Mouse (Mus musculus): Measurements from ENCODE around the gene Fpr3. TPM values are rescaled to one million over a fixed set of nuclear protein-coding genes. Genes with fewer than 3 reads are reported as not detected.
"Not testable (repeated sequence)": the region's sequence is repeated elsewhere in the genome, so short reads cannot be mapped to it uniquely, and the experiment has no call there.

Gene Fpr3
- polyA plus RNA-seq, 1 experiment from 2014 or later = not detected

DNA sequence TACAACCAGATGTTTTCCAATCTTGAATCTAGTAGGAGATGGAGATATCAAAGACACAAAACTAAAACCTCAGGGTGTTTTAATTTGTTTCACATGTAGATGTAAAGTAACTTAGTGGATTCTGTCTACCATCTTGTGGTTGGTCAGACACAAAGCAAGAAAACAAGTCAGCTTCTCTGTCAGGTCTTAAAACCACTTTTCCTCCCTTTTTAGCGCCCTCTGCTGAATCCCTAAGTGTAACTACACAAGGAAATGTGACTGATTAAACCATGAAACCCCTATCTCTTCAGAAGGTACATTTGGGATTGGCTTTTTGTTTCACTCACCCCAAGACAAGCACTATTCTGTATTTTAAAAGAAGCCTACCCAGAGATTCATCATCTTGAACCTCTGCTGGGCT lies 85.8 kb downstream of the Fpr3 start:
- Histone ChIP-seq H3K36me3 (replicated peaks; ENCODE audit: insufficient read depth, low read length) (no peaks in the 10 kb centered on the region), H3K9ac (replicated peaks) (no peak overlapping the region), H3K9me3 (ENCODE audit: low read length) (no peaks in the 10 kb centered on the region), H3K4me2 (ENCODE audit: low read depth, low read length) (no peak overlapping the region), H3K4me3 (ENCODE audit: low read depth, low read length) (no peak overlapping the region), H3K27ac (ENCODE audit: low read depth) (no peak overlapping the region), H3K4me1 (ENCODE audit: insufficient read depth) (no peaks in the 10 kb centered on the region), H3K27me3 (ENCODE audit: insufficient read depth, low read length) (no peaks in the 10 kb centered on the region)
- 7% methylated on average over 1 of the region's 1 CpGs for WGBS (ENCODE audit: insufficient replicate concordance)
- ATAC-seq = no peak
- no peak for TF ChIP-seq EP300 (IDR thresholded peaks at IDR 0.05; ENCODE audit: low read depth)
- peak; percentile 19 for TF ChIP-seq CTCF (IDR thresholded peaks at IDR 0.05; ENCODE audit: low read depth)
- DNase-seq = no peak

- H3K27ac ChIP-seq (ENCODE audit: low read depth); ATAC-seq; DNase-seq; H3K9me3 ChIP-seq (ENCODE audit: low read length); H3K4me1 ChIP-seq (ENCODE audit: insufficient read depth); H3K9ac ChIP-seq (replicated peaks); H3K36me3 ChIP-seq (replicated peaks; ENCODE audit: insufficient read depth, low read length); H3K27me3 ChIP-seq (ENCODE audit: insufficient read depth, low read length); H3K4me2 ChIP-seq (ENCODE audit: low read depth, low read length); H3K4me3 ChIP-seq (ENCODE audit: low read depth, low read length): not testable (repeated sequence)
- WGBS (ENCODE audit: insufficient replicate concordance) = 68% methylated on average over 2 of the region's 2 CpGs
Measured at GRCm38 (mm10) chr17:17981232-17981631, 93.6 kb downstream of the Fpr3 start.

DNA sequence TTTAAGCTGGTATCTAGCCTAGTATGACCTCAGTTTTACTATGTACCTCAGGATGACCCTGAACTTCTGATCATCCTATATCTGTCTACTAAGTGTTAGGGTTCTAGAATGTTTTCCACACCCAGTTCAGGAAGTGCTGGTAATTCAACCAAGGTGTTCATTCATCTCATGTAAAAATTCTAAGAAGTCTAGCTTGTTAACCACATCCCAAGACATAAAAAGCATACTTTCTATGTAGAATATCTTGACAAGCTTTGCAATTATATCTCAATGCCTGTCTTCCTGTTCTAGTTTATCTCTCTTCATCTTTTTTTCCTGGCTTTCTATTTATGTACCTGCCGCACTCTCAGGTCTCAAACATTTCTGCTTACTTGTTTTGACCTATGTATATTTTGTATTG lies 117.1 kb downstream of the Fpr3 start:
- H3K9ac ChIP-seq (replicated peaks) = no peak overlapping the region
- H3K36me3 ChIP-seq (replicated peaks; ENCODE audit: insufficient read depth, low read length) = no peaks in the 10 kb centered on the region
- H3K4me3 ChIP-seq (ENCODE audit: low read depth, low read length) = no peak overlapping the region
- H3K4me1 ChIP-seq (ENCODE audit: insufficient read depth) = no peaks in the 10 kb centered on the region
- no peaks in the 10 kb centered on the region for H3K27me3 ChIP-seq (ENCODE audit: insufficient read depth, low read length)
- ATAC-seq = no peak
- no peak overlapping the region for H3K4me2 ChIP-seq (ENCODE audit: low read depth, low read length)
- TF ChIP-seq EP300 (IDR thresholded peaks at IDR 0.05; ENCODE audit: low read depth) (no peak), CTCF (IDR thresholded peaks at IDR 0.05; ENCODE audit: low read depth) (no peak)
- no peaks in the 10 kb centered on the region for H3K9me3 ChIP-seq (ENCODE audit: low read length)
- DNase-seq = no peak
- H3K27ac ChIP-seq (ENCODE audit: low read depth) = no peak overlapping the region
- 78% methylated on average over 1 of the region's 1 CpGs for WGBS (ENCODE audit: insufficient replicate concordance)

Other genes with a start within 250 kb of the Fpr3 start
- gene Vmn2r90, start 184.1 kb upstream of the Fpr3 start, polyA plus RNA-seq (2015; fragmentation: Nextera tagmentation; extraction: Ambion mirVana) = not detected in 2 replicates
- 2.1 and 3.1 TPM in 2 replicates for gene Spaca6, start 60.7 kb upstream of the Fpr3 start, polyA plus RNA-seq (2015; fragmentation: Nextera tagmentation; extraction: Ambion mirVana)
- 0.08 and 0.09 TPM in 2 replicates for gene Has1, start 32.6 kb upstream of the Fpr3 start, polyA plus RNA-seq (2015; fragmentation: Nextera tagmentation; extraction: Ambion mirVana)
- gene Fpr1, start 3.9 kb upstream of the Fpr3 start, polyA plus RNA-seq (2015; fragmentation: Nextera tagmentation; extraction: Ambion mirVana) = 13.3 and 13.7 TPM in 2 replicates
- 9.3 and 10.3 TPM in 2 replicates for gene Fpr2, start within 50 bp of the Fpr3 start, polyA plus RNA-seq (2015; fragmentation: Nextera tagmentation; extraction: Ambion mirVana)
- not detected in 2 replicates for gene Fpr-rs4, start 133.9 kb downstream of the Fpr3 start, polyA plus RNA-seq (2015; fragmentation: Nextera tagmentation; extraction: Ambion mirVana)
- not detected in 2 replicates for gene Vmn2r124, start 161.6 kb downstream of the Fpr3 start, polyA plus RNA-seq (2015; fragmentation: Nextera tagmentation; extraction: Ambion mirVana)
- gene Vmn2r91, start 197.2 kb downstream of the Fpr3 start, polyA plus RNA-seq (2015; fragmentation: Nextera tagmentation; extraction: Ambion mirVana) = not detected in 2 replicates

Measured in liver, postnatal 0 days (tissue).